11 mouse cellular contexts compared by ENCODE assay signal in the genomic region with DNA sequence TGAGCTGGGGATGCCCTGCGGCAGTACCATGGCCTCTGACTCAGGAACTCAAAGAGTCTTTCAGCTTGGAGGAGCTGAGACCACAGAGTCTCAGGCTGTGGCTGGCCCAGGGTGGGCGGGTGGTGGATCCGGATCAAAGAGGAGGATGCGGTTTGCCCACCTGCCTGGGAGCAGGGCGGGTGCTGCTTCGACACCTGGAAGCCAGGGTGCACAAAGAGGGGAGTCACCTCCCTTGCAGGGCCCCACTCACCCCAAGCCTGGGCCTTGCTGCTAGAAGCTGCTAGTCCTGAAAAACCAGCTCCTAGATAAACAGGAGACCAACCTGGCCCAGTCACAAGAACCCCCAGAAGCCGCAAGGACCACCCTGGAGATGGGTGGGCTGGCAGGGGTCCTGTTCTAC. TPM values are rescaled to one million over a fixed set of nuclear protein-coding genes. Genes with fewer than 3 reads are reported as not detected.
DNase-seq lines count a peak whose midpoint lies in the region; ATAC-seq and TF ChIP-seq lines count a peak whose summit lies in the region.
"Had no signal": no experiment of that assay in that cellular context is flagged by ENCODE, and none has a peak within 500 bp of the region (broad histone marks: within the 10 kb centered on the region; RNA-seq: fewer than 3 reads in every experiment).

No protein-coding gene starts in this region.

- no peak for TF ChIP-seq EP300 in lung, postnatal 0 days (IDR thresholded peaks at IDR 0.05)

- peaks cover 45% of the 10 kb centered on the region for H3K4me1 ChIP-seq in heart, embryonic 11.5 days (ENCODE audit: control insufficient read depth, insufficient read depth, low read length)
- H3K4me1 ChIP-seq in lung, postnatal 0 days (ENCODE audit: insufficient read depth, low read depth, low read length): peaks cover 10% of the 10 kb centered on the region
- peaks cover 33% of the 10 kb centered on the region for H3K4me1 ChIP-seq in intestine, embryonic 15.5 days (replicated peaks)

- H3K9me3 ChIP-seq in heart, embryonic 11.5 days (replicated peaks; ENCODE audit: control insufficient read depth, low read length): peaks cover 4% of the 10 kb centered on the region
- no peaks in the 10 kb centered on the region for H3K9me3 ChIP-seq in lung, postnatal 0 days (ENCODE audit: low read length)
- no peaks in the 10 kb centered on the region for H3K9me3 ChIP-seq in intestine, embryonic 15.5 days

- ATAC-seq in heart, embryonic 11.5 days (replicated peaks; ENCODE audit: insufficient number of reproducible peaks, low FRiP score, low TSS enrichment): no peak
- ATAC-seq in lung, postnatal 0 days: no peak
- peak; percentile 66 for ATAC-seq in intestine, embryonic 15.5 days
- ATAC-seq: forebrain, embryonic 16.5 days had no signal

- H3K36me3 ChIP-seq in heart, embryonic 11.5 days (ENCODE audit: control insufficient read depth, insufficient read depth, low read length): peaks cover 8% of the 10 kb centered on the region; the same call in 1 of the 2 replicates
- H3K36me3 ChIP-seq in lung, postnatal 0 days (ENCODE audit: insufficient read depth, low read length): no peaks in the 10 kb centered on the region
- peaks cover 2% of the 10 kb centered on the region; the same call in 1 of the 2 replicates for H3K36me3 ChIP-seq in intestine, embryonic 15.5 days

- TF ChIP-seq CTCF in lung, postnatal 0 days (IDR thresholded peaks at IDR 0.05): no peak

- no peak overlapping the region for H3K9ac ChIP-seq in heart, embryonic 11.5 days (ENCODE audit: low read depth, low read length)
- no peak overlapping the region for H3K9ac ChIP-seq in lung, postnatal 0 days (replicated peaks; ENCODE audit: low read depth)
- no peak overlapping the region for H3K9ac ChIP-seq in intestine, embryonic 15.5 days

- H3K27me3 ChIP-seq in heart, embryonic 11.5 days (ENCODE audit: control insufficient read depth, insufficient read depth, low read length): no peaks in the 10 kb centered on the region
- H3K27me3 ChIP-seq in lung, postnatal 0 days (replicated peaks; ENCODE audit: insufficient read depth, low read length): no peaks in the 10 kb centered on the region
- no peaks in the 10 kb centered on the region for H3K27me3 ChIP-seq in intestine, embryonic 15.5 days (replicated peaks)

- H3K4me3 ChIP-seq in heart, embryonic 11.5 days (ENCODE audit: low read depth, low read length): no peak overlapping the region
- no peak overlapping the region for H3K4me3 ChIP-seq in lung, postnatal 0 days (ENCODE audit: low read depth, low read length)
- H3K4me3 ChIP-seq in intestine, embryonic 15.5 days (replicated peaks): no peak overlapping the region
- H3K4me3 ChIP-seq: hindbrain, embryonic 10.5 days had no signal

- WGBS in heart, embryonic 11.5 days (ENCODE audit: insufficient replicate concordance): 91% methylated on average over 7 of the region's 7 CpGs
- 68% methylated on average over 7 of the region's 7 CpGs for WGBS in lung, postnatal 0 days
- 74% methylated on average over 7 of the region's 7 CpGs for WGBS in intestine, embryonic 15.5 days

- no peak for DNase-seq in heart, adult 11 months
- peak; percentile 33 for DNase-seq in lung, postnatal 0 days (ENCODE audit: low spot score)
- no peak for DNase-seq in lung, adult 18-20 months
- peak; percentile 94 to 98 for DNase-seq in thymus, postnatal 10 days (ENCODE audit: low spot score in 2 of 2)
- no peak for DNase-seq in embryo, embryonic 10 days (ENCODE audit: low spot score)
- no peak for DNase-seq in layer of hippocampus, postnatal 36 days
- DNase-seq: liver had no signal

- peak overlapping the region; percentile 89 for H3K27ac ChIP-seq in heart, embryonic 11.5 days (ENCODE audit: low read depth, low read length)
- peak overlapping the region; percentile 14; the same call in 1 of the 2 replicates for H3K27ac ChIP-seq in lung, postnatal 0 days (ENCODE audit: low read length)
- H3K27ac ChIP-seq in intestine, embryonic 15.5 days: peak overlapping the region; percentile 59
- H3K27ac ChIP-seq: hindbrain, embryonic 10.5 days had no signal

- H3K4me2 ChIP-seq in heart, embryonic 11.5 days: no peak overlapping the region
- H3K4me2 ChIP-seq in lung, postnatal 0 days (replicated peaks; ENCODE audit: low read depth, low read length): no peak overlapping the region
- peak overlapping the region; percentile 31 for H3K4me2 ChIP-seq in intestine, embryonic 15.5 days (replicated peaks)

RNA-seq across cellular contexts. Expression of a gene that starts 12.0 kb away (rescaled TPM):
- polyA plus RNA-seq in heart, embryonic 11.5 days (2014; fragmentation: Nextera tagmentation; extraction: Ambion mirVana): 49.0 and 55.7 TPM in 2 replicates
- 31.9 and 36.1 TPM in 2 replicates for polyA plus RNA-seq in lung, postnatal 0 days (2015; fragmentation: Nextera tagmentation; extraction: Ambion mirVana)
- 81.6 and 84.4 TPM in 2 replicates for polyA plus RNA-seq in intestine, embryonic 15.5 days (2015; fragmentation: Nextera tagmentation; extraction: Ambion mirVana)
- 10 to 100 TPM; 28.4 to 31.3 TPM for total RNA-seq in layer of hippocampus, postnatal 36 days (2021)

Comparison
In these comparisons a context has a peak if more than half of its experiments do, and no peak if none do; other contexts are left out.
1. DNase-seq: peak in lung, postnatal 0 days (single experiment) and thymus, postnatal 10 days (2 of 2); none in heart, adult 11 months (single experiment), lung, adult 18-20 months (0 of 2), embryo, embryonic 10 days (single experiment) and layer of hippocampus, postnatal 36 days (0 of 2).
2. H3K27ac ChIP-seq: peak in every context shown above with its lines; median percentile 89 in heart, embryonic 11.5 days; 59 in intestine, embryonic 15.5 days; 14 in lung, postnatal 0 days.